Mouse (Mus musculus) activated CD4-positive, CD25-positive, alpha-beta regulatory T cell, adult 4 months (primary cell): ENCODE data around the gene Csn1s1. TPM values are rescaled to one million over a fixed set of nuclear protein-coding genes. Genes with fewer than 3 reads are reported as not detected.

Experiments
- ATAC-seq: one replicate; pipeline ENCODE4 v1.8.0; 2017
- polyA plus RNA-seq, 2 experiments: library from polyadenylated mRNA; unstranded; fragments of 100-300 nt; shearing (Covaris generic); gene quantifications; one replicate each; pipeline ENCODE4 v1.2.1; 2017

Gene Csn1s1
- not detected for polyA plus RNA-seq

DNA sequence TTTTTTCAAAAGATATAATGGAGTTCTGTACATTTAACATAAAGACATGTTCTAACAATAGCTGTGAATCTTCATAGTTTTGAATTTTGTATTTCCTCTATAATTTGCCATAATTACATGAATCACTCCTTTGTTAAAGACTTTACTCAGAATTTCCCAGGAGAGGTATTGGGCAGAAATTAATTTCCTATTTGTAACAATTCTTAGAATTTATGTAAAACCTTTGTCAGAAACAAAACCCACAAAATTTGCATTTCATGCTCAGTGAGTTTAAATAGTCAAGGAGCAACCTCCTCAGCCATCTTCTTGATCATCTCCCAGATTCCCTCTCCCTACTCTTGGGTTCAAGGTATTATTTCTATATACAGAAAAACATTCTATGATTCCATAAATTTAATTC lies at the start of gene Csn1s1:
Gene Csn1s1, plus strand, starts transcription at position 301 of the 400 bp plus-strand sequence.
- ATAC-seq = no peak

DNA sequence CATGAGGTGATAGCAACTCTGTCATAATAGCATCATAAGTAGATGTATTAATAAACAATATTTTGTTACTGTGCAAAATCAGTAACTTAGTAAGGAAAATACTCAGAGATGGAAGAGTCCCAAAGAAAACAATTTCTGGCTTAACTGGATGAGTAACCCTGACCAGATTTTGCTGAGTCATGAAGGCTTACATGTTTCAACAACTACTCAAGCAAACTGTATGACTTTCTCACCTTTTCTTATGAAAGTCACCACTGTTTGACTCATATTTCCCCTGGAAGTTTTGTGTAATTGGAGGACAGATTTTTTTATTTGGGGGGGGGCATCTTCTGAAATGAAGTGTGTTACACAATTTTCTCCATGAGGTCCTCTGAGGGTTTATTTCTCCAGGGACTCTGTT lies 43.3 kb upstream of the Csn1s1 start:
- ATAC-seq = no peak

DNA sequence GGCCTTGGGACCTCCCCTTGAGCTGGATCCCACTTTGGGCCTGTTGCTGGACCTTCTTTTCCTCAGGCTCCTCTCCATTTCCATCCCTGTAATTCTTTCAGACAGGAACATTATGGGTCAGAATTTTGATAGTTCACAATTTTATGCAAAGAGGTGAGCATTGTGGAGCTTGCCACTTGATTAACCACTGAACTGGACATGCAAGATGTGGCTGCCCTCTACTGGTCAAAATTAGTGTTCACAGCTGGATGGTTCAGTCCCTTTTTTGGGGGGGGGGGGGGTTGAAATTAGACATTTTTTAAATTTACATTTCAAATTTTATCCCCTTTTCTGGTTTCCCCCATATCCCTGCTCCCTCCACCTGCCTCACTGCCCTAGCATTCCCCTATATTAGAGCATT lies 23.2 kb upstream of the Csn1s1 start:
- ATAC-seq = no peak

DNA sequence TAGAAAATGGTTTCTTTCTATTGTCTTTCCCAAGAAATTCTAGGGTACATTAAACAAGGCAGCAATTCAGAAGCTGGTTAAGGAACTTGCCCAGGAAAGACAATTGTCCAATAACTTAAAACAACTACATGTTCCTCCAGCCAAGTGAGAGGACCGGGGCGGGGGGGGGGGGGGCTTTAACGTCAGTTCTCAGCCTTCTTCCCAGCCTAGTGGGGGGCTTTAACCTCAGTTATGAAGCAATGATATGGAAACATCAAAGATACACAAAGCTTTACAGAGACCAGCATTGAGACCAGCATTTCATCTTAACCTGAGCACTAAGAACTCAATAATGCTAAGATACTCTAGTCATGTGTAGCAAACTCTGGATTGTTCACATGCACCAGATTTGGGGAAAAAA lies 33.5 kb downstream of the Csn1s1 start, which contains the start of gene Csn2:
Gene Csn2, minus strand, starts transcription at position 101 of the 400 bp plus-strand sequence.
- no peak for ATAC-seq

DNA sequence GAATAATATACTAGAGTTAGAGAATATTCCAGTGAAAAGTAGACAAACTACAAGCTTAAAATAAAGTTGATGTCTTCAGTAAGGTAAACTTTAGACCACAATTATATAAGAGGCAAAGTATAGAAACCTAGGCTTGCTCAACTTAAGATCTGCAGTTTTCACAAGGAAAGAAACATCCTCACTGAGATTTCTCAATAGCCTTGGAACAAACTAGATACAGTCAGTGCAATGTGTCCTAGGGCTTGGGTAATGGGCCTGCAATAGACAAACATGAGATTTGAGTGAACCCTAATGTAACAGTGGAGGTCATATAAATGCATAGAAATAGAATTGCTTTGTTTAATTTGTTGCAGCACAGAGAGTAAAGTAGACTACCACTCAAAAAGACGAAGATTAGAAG lies 39.9 kb downstream of the Csn1s1 start:
- ATAC-seq = no peak

Other genes with a start within 250 kb of the Csn1s1 start
- not detected for gene Ugt2b38, start 242.0 kb upstream of the Csn1s1 start, polyA plus RNA-seq
- not detected for gene Ugt2a2, start 183.9 kb upstream of the Csn1s1 start, polyA plus RNA-seq
- gene Gm43638, start 179.4 kb upstream of the Csn1s1 start, polyA plus RNA-seq = not detected
- gene Ugt2a1, start 175.3 kb upstream of the Csn1s1 start, polyA plus RNA-seq = not detected
- gene Sult1b1, start 128.0 kb upstream of the Csn1s1 start, polyA plus RNA-seq = not detected
- gene Sult1d1, start 97.2 kb upstream of the Csn1s1 start, polyA plus RNA-seq = under 1 TPM in 1 of 2 experiments, not detected in 1; 0.13 TPM
- gene Sult1e1, start 74.6 kb upstream of the Csn1s1 start, polyA plus RNA-seq = not detected
- gene Csn2, start 33.4 kb downstream of the Csn1s1 start, polyA plus RNA-seq = not detected
- not detected for gene Csn1s2a, start 108.4 kb downstream of the Csn1s1 start, polyA plus RNA-seq
- gene Csn1s2b, start 141.9 kb downstream of the Csn1s1 start, polyA plus RNA-seq = under 1 TPM in 1 of 2 experiments, not detected in 1; 0.26 TPM
- not detected for gene Prr27, start 159.5 kb downstream of the Csn1s1 start, polyA plus RNA-seq
- not detected for gene Odam, start 218.8 kb downstream of the Csn1s1 start, polyA plus RNA-seq